Mouse (Mus musculus): ENCODE measurements around the gene Obscn.
A peak's percentile ranks its signal among the peaks of the same experiment; 100 is the strongest.

The Obscn gene

DNA sequence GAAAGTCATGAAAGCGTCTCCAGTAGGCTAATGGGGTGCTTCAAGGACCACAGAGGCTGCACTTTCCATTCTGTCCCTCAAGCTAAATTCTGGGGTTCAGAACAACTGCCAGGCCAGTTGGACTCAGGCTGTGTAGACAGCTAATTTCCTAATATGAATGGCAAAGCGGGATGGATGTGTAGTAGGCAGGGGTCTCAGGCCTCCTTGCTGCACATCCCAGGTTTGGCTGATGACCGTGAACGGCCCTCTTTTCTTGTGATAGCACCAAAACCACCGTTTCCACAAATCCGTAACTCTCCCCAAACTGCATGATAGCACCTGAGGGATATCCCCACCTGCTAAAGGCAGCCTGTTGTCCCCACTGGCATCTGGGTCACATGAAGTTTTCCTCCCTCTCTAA lies 177.7 kb downstream of the Obscn start:
- no peak for DNase-seq

DNA sequence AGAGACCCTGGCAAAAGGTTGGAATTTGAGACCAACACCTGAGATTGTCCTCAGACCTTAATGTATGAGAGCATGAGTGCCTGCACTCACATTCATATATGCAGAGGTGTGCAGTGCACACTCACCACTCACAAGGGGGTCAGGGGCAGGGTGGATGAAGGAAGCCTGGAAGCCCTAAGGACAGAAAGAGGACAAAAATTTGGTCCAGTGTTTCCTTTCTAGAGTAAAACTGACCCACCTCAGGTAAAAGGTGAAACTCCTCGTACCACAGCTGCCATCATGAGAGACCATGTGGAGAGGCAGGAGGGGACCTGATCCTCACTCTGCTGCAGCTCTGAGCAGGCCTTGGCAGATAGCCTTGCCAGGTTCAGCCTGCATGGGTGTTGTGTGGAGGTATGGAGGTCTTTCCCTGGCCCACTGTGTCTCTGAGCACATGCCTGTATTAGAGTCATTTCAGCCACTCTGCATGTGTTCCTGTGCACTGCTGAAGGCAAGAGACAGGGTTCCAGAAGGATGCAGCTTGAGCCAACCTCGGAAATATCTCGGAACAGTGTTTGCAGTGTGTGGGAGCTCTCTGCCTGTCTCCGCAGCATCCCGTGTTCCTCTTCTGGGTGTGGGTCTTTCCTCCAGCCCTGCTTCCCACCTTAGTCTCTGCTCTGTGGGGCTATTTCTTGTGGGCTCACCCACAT lies 178.8 kb downstream of the Obscn start:
- no peak for DNase-seq

DNA sequence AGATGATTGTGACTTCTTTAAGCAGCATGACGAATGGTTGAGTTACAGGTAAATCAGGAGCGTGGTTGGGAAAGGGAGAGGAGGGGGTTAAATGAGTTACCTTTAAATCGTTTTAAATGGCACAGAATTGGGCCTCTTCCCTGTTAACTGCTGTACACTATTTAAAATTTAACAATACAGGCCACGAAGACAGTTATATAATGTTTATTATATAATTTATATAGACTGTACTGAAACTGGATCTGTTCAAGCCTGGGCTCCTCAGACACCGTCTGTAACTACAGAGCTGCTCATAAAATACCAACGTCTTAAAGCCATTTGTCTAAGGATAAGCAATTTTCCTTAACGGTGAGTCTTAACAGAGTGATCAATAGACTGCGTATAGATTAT lies 180.3 kb downstream of the Obscn start:
- DNase-seq, result no peak

DNA sequence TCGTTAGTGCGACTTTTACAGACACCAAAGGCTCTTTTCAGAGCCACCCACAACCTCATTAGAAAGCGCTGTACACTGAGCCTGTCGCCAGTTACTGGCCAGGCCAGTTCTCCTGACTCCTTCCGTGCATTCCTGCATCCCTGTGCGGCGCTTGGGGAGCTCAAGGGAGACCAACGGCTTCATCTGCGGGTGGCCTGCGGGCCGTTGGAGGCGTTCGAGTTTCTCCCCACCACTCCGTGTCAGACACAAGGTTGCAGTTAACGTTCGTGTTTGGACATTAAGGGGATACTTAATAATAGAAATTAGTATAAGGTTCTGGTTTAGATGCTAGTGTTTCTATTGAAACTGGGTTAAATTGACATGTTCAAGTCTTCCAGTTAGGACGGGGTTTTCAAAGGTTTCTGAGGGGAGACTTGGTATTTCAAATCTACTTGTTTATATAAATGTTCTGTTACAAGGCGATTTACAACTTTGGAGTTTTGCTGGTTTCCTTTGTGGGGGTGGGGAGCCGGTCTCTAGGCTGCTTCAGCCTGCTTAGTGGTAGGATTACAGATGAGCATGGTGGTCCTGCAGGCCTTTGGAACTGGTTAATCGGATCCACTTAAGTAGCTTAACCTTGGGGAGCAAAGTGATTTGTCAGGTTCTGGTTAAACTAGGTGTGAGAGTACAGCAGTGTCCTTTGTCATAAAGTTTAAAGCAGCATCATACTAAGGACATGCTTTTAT lies 180.9 kb downstream of the Obscn start:
- no peak for DNase-seq

DNA sequence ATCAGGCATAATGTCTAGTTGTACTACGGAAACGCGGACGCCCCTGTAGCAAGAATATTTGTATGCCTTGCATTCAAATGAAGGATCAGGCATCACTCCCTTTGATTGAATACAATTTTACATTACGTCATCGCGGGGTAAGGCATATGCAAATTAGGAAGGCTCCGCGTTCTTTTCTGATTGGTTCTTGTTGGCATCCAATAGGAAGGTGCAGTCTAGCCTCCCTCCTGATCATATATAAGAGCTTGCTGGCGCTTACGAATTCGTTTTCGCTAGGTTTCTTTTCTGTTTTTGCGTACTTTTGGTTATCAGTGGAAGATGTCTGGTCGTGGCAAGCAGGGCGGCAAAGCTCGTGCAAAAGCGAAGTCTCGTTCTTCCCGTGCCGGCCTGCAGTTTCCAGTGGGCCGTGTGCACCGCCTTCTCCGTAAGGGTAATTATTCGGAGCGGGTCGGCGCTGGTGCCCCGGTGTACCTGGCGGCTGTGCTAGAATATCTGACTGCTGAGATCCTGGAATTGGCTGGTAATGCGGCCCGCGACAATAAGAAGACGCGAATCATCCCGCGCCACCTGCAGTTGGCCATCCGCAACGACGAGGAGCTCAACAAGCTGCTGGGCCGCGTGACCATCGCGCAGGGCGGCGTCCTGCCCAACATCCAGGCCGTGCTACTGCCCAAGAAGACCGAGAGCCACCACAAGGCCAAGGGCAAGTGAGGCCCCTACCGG lies 181.6 kb downstream of the Obscn start, which contains the start of the genes Hist3h2a and Trim17:
Gene Hist3h2a (plus strand): TSS at position 266 of the 723 bp plus-strand sequence.
Gene Trim17 (plus strand): TSS at position 266 of the 723 bp plus-strand sequence.
- peak; percentile 90 for DNase-seq

DNA sequence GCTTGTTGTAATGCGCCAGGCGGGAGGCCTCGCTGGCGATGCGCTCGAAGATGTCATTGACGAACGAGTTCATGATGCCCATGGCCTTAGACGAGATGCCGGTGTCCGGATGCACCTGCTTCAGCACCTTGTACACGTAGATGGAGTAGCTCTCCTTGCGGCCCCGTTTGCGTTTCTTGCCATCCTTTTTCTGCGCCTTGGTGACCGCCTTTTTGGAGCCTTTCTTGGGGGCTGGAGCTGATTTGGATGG lies 182.1 kb downstream of the Obscn start:
- DNase-seq, result peak; percentile 85

DNA sequence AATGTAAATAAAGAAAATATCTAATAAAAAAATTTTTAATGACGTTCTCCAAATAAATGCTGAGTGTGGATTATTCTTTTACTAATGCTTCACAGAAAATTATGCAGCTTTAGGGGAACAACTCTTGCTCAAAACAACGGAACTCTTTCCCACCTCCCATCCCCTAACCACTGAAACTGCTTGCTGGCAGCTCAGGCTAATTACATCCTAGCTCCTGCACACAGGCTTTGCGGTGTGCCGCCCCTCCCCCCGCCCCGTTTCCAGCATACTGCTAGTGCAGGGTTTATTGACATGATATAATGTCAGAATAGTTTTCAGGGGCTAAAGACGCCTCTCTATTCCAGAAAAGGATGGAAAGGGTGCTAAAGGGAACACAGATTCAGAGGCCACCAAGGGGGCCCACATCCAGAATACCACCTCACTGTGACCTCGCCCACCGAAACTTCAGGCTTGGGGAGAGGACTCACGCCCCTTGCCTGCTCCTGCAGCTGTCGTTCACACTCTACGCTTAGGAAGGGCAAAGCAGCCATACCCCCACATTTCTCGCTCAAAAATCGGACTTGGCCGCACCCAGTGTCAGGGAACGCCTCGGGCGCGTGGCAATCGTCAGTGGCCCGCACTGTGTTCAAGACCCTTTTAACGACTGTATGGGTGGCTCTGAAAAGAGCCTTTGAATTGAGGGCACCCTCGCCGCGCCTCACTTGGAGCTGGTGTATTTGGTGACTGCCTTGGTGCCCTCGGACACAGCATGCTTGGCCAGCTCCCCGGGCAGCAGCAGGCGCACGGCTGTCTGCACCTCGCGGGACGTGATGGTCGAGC lies 182.6 kb downstream of the Obscn start:
- DNase-seq, result no peak

DNA sequence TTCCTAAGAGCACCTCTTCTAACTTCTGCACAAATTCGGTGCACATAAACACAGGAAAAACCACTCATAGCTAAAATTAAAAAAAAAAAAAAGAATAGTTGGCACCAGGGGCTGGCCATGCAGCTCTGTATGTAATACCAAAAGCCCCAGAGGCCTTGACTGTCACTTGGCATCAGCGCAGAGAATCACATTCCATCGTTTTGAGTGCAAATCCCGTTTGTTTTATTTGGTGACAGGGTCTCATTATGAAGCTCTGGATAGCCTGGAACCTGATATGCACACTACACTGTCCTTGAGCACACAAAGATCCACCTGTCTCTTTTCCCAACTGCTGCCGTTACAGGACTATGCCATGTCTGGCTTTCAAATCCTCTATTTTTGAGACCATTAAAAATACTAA lies 185.0 kb downstream of the Obscn start:
- no peak for DNase-seq

DNA sequence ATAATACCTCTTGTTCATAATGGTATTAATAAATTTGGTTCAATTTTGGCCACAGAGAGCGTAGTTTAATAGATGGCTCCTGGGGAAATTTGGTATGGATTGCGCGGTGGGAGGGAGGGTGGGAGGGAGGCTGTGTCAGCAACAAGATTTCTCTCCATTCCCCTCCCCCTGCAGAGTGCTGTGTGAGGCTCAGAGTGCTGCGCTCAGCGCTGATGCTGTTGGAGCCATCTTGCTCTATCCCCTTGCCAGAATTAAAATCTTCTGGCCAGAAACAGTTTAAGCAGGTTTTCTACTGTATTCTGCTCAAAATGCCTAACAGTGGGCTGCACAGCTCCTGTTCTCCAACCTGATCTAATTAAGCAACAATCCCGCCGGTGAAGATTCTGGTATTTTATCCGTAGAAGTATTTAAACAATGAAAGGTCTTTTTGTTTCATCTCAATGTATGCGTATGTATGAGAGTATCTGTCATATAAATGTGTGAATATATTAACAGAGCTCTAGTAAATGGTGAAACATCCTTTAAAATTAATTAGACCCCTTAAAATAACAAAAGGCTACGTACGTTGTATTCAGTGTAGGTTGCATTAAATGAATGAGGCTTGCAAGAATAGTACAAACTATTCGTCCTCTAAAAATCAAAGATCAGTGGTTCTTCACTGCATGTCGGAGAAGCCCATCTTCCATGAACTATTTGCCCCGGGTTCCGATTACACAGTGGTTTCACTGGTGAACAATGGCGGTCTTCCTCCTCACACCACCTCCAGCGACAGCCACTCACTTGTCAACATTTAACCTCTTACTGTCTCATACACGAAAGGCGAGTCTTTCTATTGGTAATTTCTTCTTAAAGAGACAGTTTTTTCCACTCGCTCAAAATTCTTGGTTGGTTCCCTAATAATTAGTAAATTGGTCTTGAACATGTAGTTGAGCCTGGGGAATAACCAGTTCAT lies 186.4 kb downstream of the Obscn start:
- peak; percentile 66 for DNase-seq

DNA sequence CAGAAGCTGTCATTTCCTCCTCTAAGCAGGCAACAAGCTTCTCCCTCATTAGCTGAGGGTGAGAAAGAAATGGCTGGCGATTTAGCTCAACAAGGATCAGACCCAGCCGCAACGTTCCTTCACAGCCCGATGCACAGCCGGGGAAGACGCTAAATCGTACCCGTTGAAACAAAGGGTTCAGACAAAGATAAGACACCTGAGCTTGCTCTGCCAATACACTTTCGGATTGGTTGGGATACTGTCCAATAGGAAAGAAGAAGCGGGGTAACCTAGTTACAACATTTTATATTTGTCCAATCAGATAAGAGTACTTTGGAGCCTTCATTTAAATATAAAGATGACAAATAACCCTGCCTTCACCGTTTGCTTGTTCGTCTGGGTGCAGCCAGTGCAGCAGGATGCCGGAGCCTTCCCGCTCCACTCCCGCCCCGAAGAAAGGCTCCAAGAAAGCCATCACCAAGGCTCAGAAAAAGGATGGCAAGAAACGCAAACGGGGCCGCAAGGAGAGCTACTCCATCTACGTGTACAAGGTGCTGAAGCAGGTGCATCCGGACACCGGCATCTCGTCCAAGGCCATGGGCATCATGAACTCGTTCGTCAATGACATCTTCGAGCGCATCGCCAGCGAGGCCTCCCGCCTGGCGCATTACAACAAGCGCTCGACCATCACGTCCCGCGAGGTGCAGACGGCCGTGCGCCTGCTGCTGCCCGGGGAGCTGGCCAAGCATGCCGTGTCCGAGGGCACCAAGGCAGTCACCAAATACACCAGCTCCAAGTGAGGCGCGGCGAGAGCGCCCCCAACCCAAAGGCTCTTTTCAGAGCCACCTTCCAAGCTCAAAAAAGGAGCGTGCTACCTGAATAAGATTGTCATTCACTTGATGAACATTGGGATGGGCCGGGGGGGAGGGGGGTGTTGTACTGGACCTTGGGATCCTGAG lies 187.4 kb downstream of the Obscn start, which contains the start of gene Hist3h2ba:
Gene Hist3h2ba (plus strand): TSS at position 379 of the 938 bp plus-strand sequence.
- peak; percentile 79 for DNase-seq

DNA sequence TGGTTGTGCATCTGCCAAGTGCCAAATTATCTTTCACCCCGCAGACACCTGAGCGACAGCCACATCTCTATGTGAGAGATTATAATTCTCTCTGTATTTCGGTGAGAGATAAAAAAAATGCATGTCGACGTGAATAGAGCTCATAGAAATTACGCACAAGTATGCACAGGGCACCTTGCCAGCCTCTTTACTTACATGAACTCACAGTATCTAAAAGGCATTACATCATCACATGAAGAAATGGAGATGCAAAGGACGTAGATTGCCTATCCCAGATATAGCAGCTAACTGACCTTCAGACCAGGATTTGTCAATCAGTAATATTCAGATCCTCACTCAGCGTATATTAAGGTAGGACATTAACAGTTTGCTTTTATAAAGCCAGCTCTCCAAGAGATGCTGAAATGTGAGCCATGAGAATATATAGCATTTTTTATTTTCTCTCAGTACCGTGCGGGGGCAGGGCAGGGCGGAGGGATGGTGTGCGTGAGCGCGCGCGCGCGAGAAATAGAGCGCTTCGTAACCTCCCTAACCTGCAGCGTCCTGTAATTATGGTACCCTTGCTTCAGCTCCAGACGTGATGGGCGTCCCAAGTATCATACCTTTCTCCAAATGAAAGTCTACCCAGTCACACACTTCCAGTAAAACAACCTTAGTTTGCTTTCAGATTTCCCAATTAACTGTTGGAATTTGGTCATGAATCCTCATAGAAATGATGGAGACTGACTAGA lies 188.2 kb downstream of the Obscn start:
- DNase-seq, result peak; percentile 72

DNA sequence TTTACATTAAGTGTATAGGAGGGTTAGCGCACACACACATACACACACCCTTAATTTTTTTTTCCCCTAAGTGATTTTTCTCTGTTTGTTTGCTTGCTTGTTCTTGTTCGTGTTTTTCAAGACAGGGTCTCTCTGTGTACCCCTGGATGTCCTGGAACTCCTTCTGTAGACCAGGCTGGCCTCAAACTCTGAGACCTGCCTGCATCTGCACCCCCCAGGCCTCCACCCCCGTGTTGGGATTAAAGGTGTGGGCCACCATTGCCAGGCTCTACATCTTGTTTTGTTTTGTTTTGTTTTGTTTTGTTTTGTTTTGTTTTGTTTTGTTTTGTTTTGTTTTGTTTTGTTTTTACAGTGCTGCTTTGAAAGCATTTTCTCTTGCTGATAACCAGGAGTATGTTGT lies 188.9 kb downstream of the Obscn start:
- no peak for DNase-seq

All from cerebellum, adult 11 months (tissue).